Mouse (Mus musculus): Measurements from ENCODE around the gene Lzts2. TPM values are rescaled to one million over a fixed set of nuclear protein-coding genes. Genes with fewer than 3 reads are reported as not detected.
A peak's percentile ranks its signal among the peaks of the same experiment; 100 is the strongest.

Lzts2 gene
- polyA plus RNA-seq, 1 experiment from 2014 or later = 69.5 TPM

DNA sequence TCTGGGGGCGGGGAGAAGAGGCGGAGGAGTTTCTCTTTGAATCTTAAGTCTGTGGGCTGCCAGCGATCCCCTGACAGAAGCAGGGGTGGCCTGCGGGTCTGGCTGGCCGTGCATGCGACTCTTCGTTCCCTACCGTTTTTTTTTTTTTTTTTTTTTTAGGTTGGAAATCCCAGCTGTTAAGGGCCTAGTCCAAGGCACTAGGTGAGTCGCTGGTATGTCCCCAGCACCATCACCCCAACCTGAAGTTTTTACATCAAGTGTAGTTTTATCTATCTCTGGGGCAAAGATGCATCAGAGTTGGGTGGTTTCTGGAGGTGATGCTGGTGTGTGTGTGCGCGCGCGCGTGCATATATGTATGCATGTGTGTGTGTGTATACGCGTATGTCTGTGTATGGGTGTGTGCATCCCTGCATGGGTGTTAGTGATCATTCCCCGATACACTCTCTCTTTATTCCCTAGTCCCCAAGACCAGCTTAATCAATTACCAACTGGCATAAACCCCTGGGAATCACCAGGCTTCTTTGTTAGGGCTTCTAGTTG is 61.9 kb downstream of the Lzts2 start:
- H3K9ac ChIP-seq (replicated peaks) = no peak overlapping the region

More for the DNA sequence above, 61.9 kb downstream of the Lzts2 start:
- H3K27me3 ChIP-seq = peaks cover 76% of the 10 kb centered on the region
- H3K4me1 ChIP-seq = peaks cover 43% of the 10 kb centered on the region
- no peak for ATAC-seq (ENCODE audit: low FRiP score, low read depth)
- peak overlapping the region; percentile 69 for H3K4me3 ChIP-seq
- WGBS = 8% methylated on average over 17 of the region's 17 CpGs
- no peaks in the 10 kb centered on the region for H3K9me3 ChIP-seq
- H3K36me3 ChIP-seq = no peaks in the 10 kb centered on the region
- H3K4me2 ChIP-seq (replicated peaks) = peak overlapping the region; percentile 87
- no peak overlapping the region for H3K27ac ChIP-seq (replicated peaks)

Other genes with a start within 250 kb of the Lzts2 start
- 40.7 and 42.9 TPM in 2 replicates for gene Slf2, start 83.3 kb upstream of the Lzts2 start, polyA plus RNA-seq (2016; fragmentation: Nextera tagmentation; extraction: Ambion mirVana)
- gene Sema4g, start 25.3 kb upstream of the Lzts2 start, polyA plus RNA-seq (2016; fragmentation: Nextera tagmentation; extraction: Ambion mirVana) = 8.8 TPM in 2 replicates
- 24.1 and 24.5 TPM in 2 replicates for gene Twnk, start 8.8 kb upstream of the Lzts2 start, polyA plus RNA-seq (2016; fragmentation: Nextera tagmentation; extraction: Ambion mirVana)
- gene Mrpl43, start 8.0 kb upstream of the Lzts2 start, polyA plus RNA-seq (2016; fragmentation: Nextera tagmentation; extraction: Ambion mirVana) = 70.3 and 78.7 TPM in 2 replicates
- 0.46 and 0.84 TPM in 2 replicates for gene Pdzd7, start 31.3 kb downstream of the Lzts2 start, polyA plus RNA-seq (2016; fragmentation: Nextera tagmentation; extraction: Ambion mirVana)
- 32.1 and 32.6 TPM in 2 replicates for gene Sfxn3, start 33.1 kb downstream of the Lzts2 start, polyA plus RNA-seq (2016; fragmentation: Nextera tagmentation; extraction: Ambion mirVana)
- 0.71 and 0.97 TPM in 2 replicates for gene Kazald1, start 60.8 kb downstream of the Lzts2 start, polyA plus RNA-seq (2016; fragmentation: Nextera tagmentation; extraction: Ambion mirVana)
- gene Tlx1, start 136.3 kb downstream of the Lzts2 start, polyA plus RNA-seq (2016; fragmentation: Nextera tagmentation; extraction: Ambion mirVana) = 0.48 and 0.75 TPM in 2 replicates
- gene Lbx1, start 221.4 kb downstream of the Lzts2 start, polyA plus RNA-seq (2016; fragmentation: Nextera tagmentation; extraction: Ambion mirVana) = 0.06 and 0.12 TPM in 2 replicates